Mouse (Mus musculus) erythroblast, embryonic 14.5 days (primary cell): ENCODE measurements around the gene Ino80.

ENCODE experiments used
- GATA1 ChIP-seq: IDR thresholded peaks from 2 replicates; pipeline ENCODE4 v1.6.1; 2012; ENCODE audit warnings: low read length, inconsistent platforms, mixed read lengths
- TAL1 ChIP-seq: IDR thresholded peaks from 3 replicates; pipeline ENCODE4 v1.6.1; 2012; ENCODE audit warnings: low read length, inconsistent platforms, mixed read lengths

- TF ChIP-seq GATA1 (no peak), TAL1 (no peak)
Measured at GRCm38 (mm10) chr2:119507108-119507507, 29.6 kb upstream of the Ino80 start.
